Mouse (Mus musculus): ENCODE measurements at regions not wholly inside any gene's neighbourhood (a gene's known extent, or its start where the extent isn't known, plus 50 kb on each side); places are given as distances from the start of the nearest gene placed in this dataset.

GRCm38 (mm10) chr16:15052389-15052923 lies 146.1 kb downstream of the Efcab1 start:
- 23% methylated on average over 7 of the region's 7 CpGs for whole genome bisulfite sequencing
- H3K4me3 ChIP-seq (ENCODE audit: low read depth, low read length), result no peak overlapping the region
- H3K9ac ChIP-seq (replicated peaks; ENCODE audit: low read depth, low read length), result no peak overlapping the region
- H3K9me3 ChIP-seq (ENCODE audit: control insufficient read depth, low read length), result no peaks in the 10 kb centered on the region
- H3K4me1 ChIP-seq (ENCODE audit: control insufficient read depth, insufficient read depth, low read length), result peaks cover 6% of the 10 kb centered on the region
- peak overlapping the region; percentile 26 for H3K4me2 ChIP-seq (ENCODE audit: low read depth, low read length)
- ATAC-seq (ENCODE audit: low read depth), result 0 out of 2 replicates have a peak, but pooled peaks have one; percentile 28
- no peak overlapping the region for H3K27ac ChIP-seq (ENCODE audit: low read depth, low read length)
- H3K27me3 ChIP-seq (ENCODE audit: control insufficient read depth, insufficient read depth, low read length), result no peaks in the 10 kb centered on the region
- no peaks in the 10 kb centered on the region for H3K36me3 ChIP-seq (ENCODE audit: control insufficient read depth, insufficient read depth, low read length)

- Histone ChIP-seq H3K4me2 (ENCODE audit: low read depth, low read length) (peak overlapping the region; percentile 26), H3K27ac (ENCODE audit: low read depth, low read length) (no peak overlapping the region), H3K27me3 (ENCODE audit: control insufficient read depth, insufficient read depth, low read length) (no peaks in the 10 kb centered on the region), H3K36me3 (ENCODE audit: control insufficient read depth, insufficient read depth, low read length) (no peaks in the 10 kb centered on the region), H3K4me3 (ENCODE audit: low read depth, low read length) (no peak overlapping the region), H3K9ac (replicated peaks; ENCODE audit: low read depth, low read length) (no peak overlapping the region), H3K4me1 (ENCODE audit: control insufficient read depth, insufficient read depth, low read length) (peaks cover 6% of the 10 kb centered on the region), H3K9me3 (ENCODE audit: control insufficient read depth, low read length) (no peaks in the 10 kb centered on the region)
- peak; percentile 54 for ATAC-seq (ENCODE audit: low read depth)
- 1% methylated on average over 16 of the region's 16 CpGs for WGBS
Measured at GRCm38 (mm10) chr16:15052924-15053793, 146.8 kb downstream of the Efcab1 start.

GRCm38 (mm10) chr16:15053840-15054239 lies 147.4 kb downstream of the Efcab1 start:
- H3K4me3 ChIP-seq (ENCODE audit: low read depth, low read length), result no peak overlapping the region
- no peaks in the 10 kb centered on the region for H3K27me3 ChIP-seq (ENCODE audit: control insufficient read depth, insufficient read depth, low read length)
- H3K4me2 ChIP-seq (ENCODE audit: low read depth, low read length), result no peak overlapping the region
- H3K4me1 ChIP-seq (ENCODE audit: control insufficient read depth, insufficient read depth, low read length), result peaks cover 6% of the 10 kb centered on the region
- WGBS, result 5% methylated on average over 4 of the region's 4 CpGs
- no peak overlapping the region for H3K9ac ChIP-seq (replicated peaks; ENCODE audit: low read depth, low read length)
- no peaks in the 10 kb centered on the region for H3K36me3 ChIP-seq (ENCODE audit: control insufficient read depth, insufficient read depth, low read length)
- H3K9me3 ChIP-seq (ENCODE audit: control insufficient read depth, low read length), result no peaks in the 10 kb centered on the region
- no peak for ATAC-seq (ENCODE audit: low read depth)
- no peak overlapping the region for H3K27ac ChIP-seq (ENCODE audit: low read depth, low read length)

- H3K4me3 ChIP-seq (ENCODE audit: low read depth, low read length), result no peak overlapping the region
- no peaks in the 10 kb centered on the region for H3K27me3 ChIP-seq (ENCODE audit: control insufficient read depth, insufficient read depth, low read length)
- H3K4me2 ChIP-seq (ENCODE audit: low read depth, low read length), result no peak overlapping the region
- no peak overlapping the region for H3K27ac ChIP-seq (ENCODE audit: low read depth, low read length)
- 31% methylated on average over 5 of the region's 5 CpGs for WGBS
- H3K4me1 ChIP-seq (ENCODE audit: control insufficient read depth, insufficient read depth, low read length), result peaks cover 6% of the 10 kb centered on the region
- no peak for ATAC-seq (ENCODE audit: low read depth)
- no peaks in the 10 kb centered on the region for H3K9me3 ChIP-seq (ENCODE audit: control insufficient read depth, low read length)
- H3K9ac ChIP-seq (replicated peaks; ENCODE audit: low read depth, low read length), result no peak overlapping the region
- H3K36me3 ChIP-seq (ENCODE audit: control insufficient read depth, insufficient read depth, low read length), result no peaks in the 10 kb centered on the region
Measured at GRCm38 (mm10) chr16:15054306-15055001, 148.0 kb downstream of the Efcab1 start.

DNA sequence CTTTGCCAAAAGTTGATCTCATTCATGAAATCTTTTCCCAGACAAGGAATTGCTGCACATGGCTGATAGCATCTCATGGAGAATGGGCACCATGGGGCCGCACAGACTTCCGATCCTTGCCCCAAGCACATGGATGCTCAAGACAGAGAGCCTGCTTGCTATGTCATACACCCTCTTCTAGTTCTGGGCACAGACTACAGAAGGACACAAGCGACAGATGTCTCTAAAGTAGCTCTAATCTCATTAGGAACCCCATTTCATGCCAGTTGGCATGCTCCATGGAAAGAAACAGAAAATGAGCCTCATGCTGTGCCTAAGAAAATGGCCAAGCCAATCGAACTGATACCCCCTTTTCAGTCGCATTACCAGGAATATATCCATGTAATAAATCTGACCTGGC lies 149.3 kb downstream of the Efcab1 start:
- peaks cover 6% of the 10 kb centered on the region for H3K4me1 ChIP-seq (ENCODE audit: control insufficient read depth, insufficient read depth, low read length)
- H3K27me3 ChIP-seq (ENCODE audit: control insufficient read depth, insufficient read depth, low read length), result no peaks in the 10 kb centered on the region
- no peak for ATAC-seq (ENCODE audit: low read depth)
- no peak overlapping the region for H3K9ac ChIP-seq (replicated peaks; ENCODE audit: low read depth, low read length)
- WGBS, result 71% methylated on average over 5 of the region's 5 CpGs
- no peak overlapping the region for H3K27ac ChIP-seq (ENCODE audit: low read depth, low read length)
- no peak overlapping the region for H3K4me2 ChIP-seq (ENCODE audit: low read depth, low read length)
- no peak overlapping the region for H3K4me3 ChIP-seq (ENCODE audit: low read depth, low read length)
- H3K9me3 ChIP-seq (ENCODE audit: control insufficient read depth, low read length), result no peaks in the 10 kb centered on the region
- no peaks in the 10 kb centered on the region for H3K36me3 ChIP-seq (ENCODE audit: control insufficient read depth, insufficient read depth, low read length)

GRCm38 (mm10) chr16:15070485-15070960 lies 164.1 kb downstream of the Efcab1 start:
- Histone ChIP-seq H3K27me3 (ENCODE audit: control insufficient read depth, insufficient read depth, low read length) (no peaks in the 10 kb centered on the region), H3K4me1 (ENCODE audit: control insufficient read depth, insufficient read depth, low read length) (no peaks in the 10 kb centered on the region), H3K36me3 (ENCODE audit: control insufficient read depth, insufficient read depth, low read length) (no peaks in the 10 kb centered on the region), H3K4me2 (ENCODE audit: low read depth, low read length) (no peak overlapping the region), H3K4me3 (ENCODE audit: low read depth, low read length) (no peak overlapping the region), H3K9me3 (ENCODE audit: control insufficient read depth, low read length) (no peaks in the 10 kb centered on the region), H3K27ac (ENCODE audit: low read depth, low read length) (no peak overlapping the region), H3K9ac (replicated peaks; ENCODE audit: low read depth, low read length) (no peak overlapping the region)
- WGBS, result 87% methylated on average over 7 of the region's 7 CpGs
- ATAC-seq (ENCODE audit: low read depth), result no peak

DNA sequence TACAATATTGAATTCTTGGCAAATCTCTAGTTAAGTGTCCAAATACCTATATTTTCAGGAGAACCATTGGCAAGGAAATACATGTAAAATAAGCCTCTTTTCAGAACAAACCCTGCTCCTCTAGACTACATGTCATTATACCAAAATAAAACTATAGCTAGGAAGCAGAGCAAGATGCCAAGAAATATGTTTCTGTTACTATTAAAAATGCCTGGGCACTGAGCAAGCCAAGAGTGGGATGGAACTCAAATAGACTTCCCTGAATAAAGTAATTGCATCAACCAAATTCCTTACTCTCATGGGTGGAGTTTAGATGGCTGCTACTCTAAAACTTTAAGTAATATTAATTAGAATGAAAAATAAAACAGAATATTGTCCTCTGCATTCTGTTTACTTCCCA lies 168.0 kb downstream of the Efcab1 start:
- Histone ChIP-seq H3K9ac (replicated peaks; ENCODE audit: low read depth, low read length) (no peak overlapping the region), H3K27me3 (ENCODE audit: control insufficient read depth, insufficient read depth, low read length) (no peaks in the 10 kb centered on the region), H3K36me3 (ENCODE audit: control insufficient read depth, insufficient read depth, low read length) (no peaks in the 10 kb centered on the region), H3K27ac (ENCODE audit: low read depth, low read length) (no peak overlapping the region), H3K9me3 (ENCODE audit: control insufficient read depth, low read length) (no peaks in the 10 kb centered on the region), H3K4me1 (ENCODE audit: control insufficient read depth, insufficient read depth, low read length) (no peaks in the 10 kb centered on the region), H3K4me2 (ENCODE audit: low read depth, low read length) (no peak overlapping the region), H3K4me3 (ENCODE audit: low read depth, low read length) (no peak overlapping the region)
- no peak for ATAC-seq (ENCODE audit: low read depth)

DNA sequence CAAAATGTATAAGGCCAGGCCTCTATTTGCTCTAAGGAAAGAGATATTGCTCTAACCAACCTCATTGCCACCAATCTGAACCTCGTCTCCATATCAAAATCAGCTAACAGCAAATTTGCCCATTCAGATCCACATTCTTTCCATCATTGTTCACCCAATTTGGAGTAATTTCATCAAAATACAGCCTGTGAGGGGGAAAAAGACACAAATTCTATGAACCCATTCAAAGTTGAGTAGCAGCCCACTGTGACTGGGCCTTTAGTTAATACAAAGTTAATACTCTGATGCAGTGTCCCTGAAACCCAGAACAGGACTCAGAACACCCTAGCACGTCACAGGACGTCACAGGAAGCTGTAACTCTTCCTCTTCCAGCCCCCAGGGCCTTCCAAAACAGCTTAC lies 177.3 kb downstream of the Efcab1 start:
- no peak for ATAC-seq (ENCODE audit: low read depth)
- no peak overlapping the region for H3K4me2 ChIP-seq (ENCODE audit: low read depth, low read length)
- 48% methylated on average over 3 of the region's 3 CpGs for WGBS

More for the DNA sequence above, 177.3 kb downstream of the Efcab1 start:
- Histone ChIP-seq H3K36me3 (ENCODE audit: control insufficient read depth, insufficient read depth, low read length) (no peaks in the 10 kb centered on the region), H3K4me1 (ENCODE audit: control insufficient read depth, insufficient read depth, low read length) (peaks cover 8% of the 10 kb centered on the region; the same call in 1 of the 2 replicates), H3K27ac (ENCODE audit: low read depth, low read length) (no peak overlapping the region), H3K4me3 (ENCODE audit: low read depth, low read length) (no peak overlapping the region), H3K9ac (replicated peaks; ENCODE audit: low read depth, low read length) (no peak overlapping the region), H3K27me3 (ENCODE audit: control insufficient read depth, insufficient read depth, low read length) (no peaks in the 10 kb centered on the region), H3K9me3 (ENCODE audit: control insufficient read depth, low read length) (no peaks in the 10 kb centered on the region)

All from neural tube, embryonic 14.5 days (tissue).